Mouse (Mus musculus): Measurements from ENCODE around the gene Spata46. TPM values are rescaled to one million over a fixed set of nuclear protein-coding genes. Genes with fewer than 3 reads are reported as not detected.

Gene Spata46
- polyA plus RNA-seq, 1 experiment = not detected

DNA sequence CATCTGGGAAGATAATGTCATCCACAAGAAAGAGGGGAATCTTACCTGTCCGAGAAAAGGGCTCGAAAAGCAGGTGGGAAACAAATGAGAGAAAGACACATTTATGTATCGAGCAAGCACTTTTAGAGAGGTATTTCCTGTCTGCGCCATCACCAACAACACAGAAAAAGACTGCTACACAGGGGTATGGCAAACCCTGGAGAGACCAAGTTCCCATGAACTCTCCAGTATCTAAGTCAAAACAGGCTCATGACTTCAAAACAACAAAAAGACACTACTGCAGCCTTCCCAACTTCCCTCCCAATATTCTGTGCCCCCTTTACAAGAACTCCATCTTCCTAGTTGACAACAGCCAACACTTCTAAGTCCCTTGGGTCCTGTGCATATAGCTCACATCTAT lies 2.4 kb upstream of the Spata46 start, which contains the start of gene Gm7694:
Gene Gm7694, minus strand, starts transcription at position 101 of the 400 bp plus-strand sequence.
- H3K27me3 ChIP-seq (ENCODE audit: control insufficient read depth, insufficient read depth, low read length) = no peaks in the 10 kb centered on the region
- no peaks in the 10 kb centered on the region for H3K4me1 ChIP-seq (ENCODE audit: control insufficient read depth, insufficient read depth, insufficient read length, low read length)
- H3K36me3 ChIP-seq (ENCODE audit: control insufficient read depth, insufficient read depth, low read length) = no peaks in the 10 kb centered on the region; the same call in 1 of the 2 replicates
- H3K27ac ChIP-seq (ENCODE audit: insufficient read depth, low read depth, low read length) = no peak within 1 kb of the TSS
- over 99% methylated on average over 4 of the region's 4 CpGs for WGBS
- H3K4me3 ChIP-seq (ENCODE audit: low read depth, low read length) = no peak within 1 kb of the TSS
- TF ChIP-seq CTCF (IDR thresholded peaks at IDR 0.05; ENCODE audit: extremely low read depth, insufficient read length, insufficient replicate concordance, low read depth, low read length) = no peak
- no peak for TF ChIP-seq POLR2A (IDR thresholded peaks at IDR 0.05; ENCODE audit: low read depth, low read length)

DNA sequence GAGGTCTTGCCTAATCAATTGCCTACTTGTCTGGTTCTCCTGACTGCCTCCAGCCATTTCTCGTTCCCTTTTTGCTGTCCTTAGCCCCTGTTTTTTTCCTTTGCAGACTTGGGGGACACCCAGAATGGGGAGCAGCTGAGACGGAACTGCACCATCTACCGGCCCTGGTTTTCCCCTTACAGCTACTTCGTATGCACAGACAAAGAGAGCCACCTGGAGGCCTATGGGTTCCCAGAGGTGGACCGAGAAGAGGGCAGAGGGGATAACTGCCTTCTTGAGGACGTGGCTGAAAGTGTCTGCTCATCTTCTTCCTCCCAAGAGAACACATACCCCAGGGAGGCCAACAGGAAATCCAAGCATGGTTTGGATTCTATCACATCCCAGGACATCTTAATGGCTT lies 2.8 kb downstream of the Spata46 start:
- Histone ChIP-seq H3K4me3 (ENCODE audit: low read depth, low read length) (no peak overlapping the region), H3K27me3 (ENCODE audit: control insufficient read depth, insufficient read depth, low read length) (no peaks in the 10 kb centered on the region), H3K27ac (ENCODE audit: insufficient read depth, low read depth, low read length) (no peak overlapping the region), H3K36me3 (ENCODE audit: control insufficient read depth, insufficient read depth, low read length) (no peaks in the 10 kb centered on the region), H3K4me1 (ENCODE audit: control insufficient read depth, insufficient read depth, insufficient read length, low read length) (no peaks in the 10 kb centered on the region)
- peak; percentile 18; the same call in 1 of the 2 replicates for TF ChIP-seq CTCF (IDR thresholded peaks at IDR 0.05; ENCODE audit: extremely low read depth, insufficient read length, insufficient replicate concordance, low read depth, low read length)
- TF ChIP-seq POLR2A (IDR thresholded peaks at IDR 0.05; ENCODE audit: low read depth, low read length) = no peak
- WGBS = 79% methylated on average over 6 of the region's 6 CpGs

DNA sequence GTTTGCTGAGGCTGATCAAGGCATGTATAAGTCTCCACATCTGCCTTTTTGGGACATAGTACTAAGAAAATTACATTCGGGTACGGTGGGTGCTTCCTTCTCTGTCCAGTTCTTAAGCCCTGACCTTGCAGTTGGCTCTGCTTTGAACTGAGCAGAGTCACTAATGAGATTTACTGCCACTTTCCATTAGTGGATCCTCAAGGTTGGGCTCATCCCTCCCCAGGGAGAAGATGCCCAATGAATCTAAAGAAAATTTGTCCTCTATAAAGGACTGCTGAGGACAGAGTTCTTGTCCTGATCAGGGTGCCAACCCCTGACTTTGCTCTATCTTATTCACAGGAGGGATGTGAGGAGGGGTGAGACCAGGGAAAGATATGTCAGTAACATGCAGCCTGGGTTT lies 13.4 kb downstream of the Spata46 start:
- WGBS = 98% methylated on average over 2 of the region's 2 CpGs

DNA sequence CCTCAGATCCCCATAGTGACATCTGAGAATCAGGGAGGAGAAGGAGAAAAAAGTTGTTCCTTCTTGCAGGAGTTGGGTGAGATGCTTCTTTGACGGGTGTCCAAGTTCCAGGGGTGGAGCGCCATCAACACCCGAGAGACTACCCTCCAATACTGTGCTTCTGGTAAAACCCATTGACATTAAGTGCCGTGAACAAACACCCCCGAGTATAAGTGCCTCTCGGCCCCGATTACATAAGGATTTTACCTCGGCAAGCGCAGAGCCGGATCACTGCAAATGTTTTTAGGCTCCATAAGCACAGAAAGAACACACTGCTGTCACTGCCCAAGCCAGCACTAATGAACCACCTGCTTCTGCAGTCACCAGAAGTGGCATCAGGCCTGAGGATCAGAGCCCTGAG lies 14.4 kb downstream of the Spata46 start:
- H3K27me3 ChIP-seq (ENCODE audit: control insufficient read depth, insufficient read depth, low read length) = no peaks in the 10 kb centered on the region
- 92% methylated on average over 10 of the region's 10 CpGs for WGBS
- TF ChIP-seq POLR2A (IDR thresholded peaks at IDR 0.05; ENCODE audit: low read depth, low read length) = no peak
- no peak for TF ChIP-seq CTCF (IDR thresholded peaks at IDR 0.05; ENCODE audit: extremely low read depth, insufficient read length, insufficient replicate concordance, low read depth, low read length)
- no peak overlapping the region for H3K4me3 ChIP-seq (ENCODE audit: low read depth, low read length)
- no peak overlapping the region for H3K27ac ChIP-seq (ENCODE audit: insufficient read depth, low read depth, low read length)
- H3K4me1 ChIP-seq (ENCODE audit: control insufficient read depth, insufficient read depth, insufficient read length, low read length) = no peaks in the 10 kb centered on the region
- peaks cover 12% of the 10 kb centered on the region; the same call in 1 of the 2 replicates for H3K36me3 ChIP-seq (ENCODE audit: control insufficient read depth, insufficient read depth, low read length)

More for the DNA sequence above, 13.4 kb downstream of the Spata46 start:
- no peaks in the 10 kb centered on the region for H3K4me1 ChIP-seq (ENCODE audit: control insufficient read depth, insufficient read depth, insufficient read length, low read length)
- peaks cover 12% of the 10 kb centered on the region; the same call in 1 of the 2 replicates for H3K36me3 ChIP-seq (ENCODE audit: control insufficient read depth, insufficient read depth, low read length)
- no peak overlapping the region for H3K4me3 ChIP-seq (ENCODE audit: low read depth, low read length)
- H3K27me3 ChIP-seq (ENCODE audit: control insufficient read depth, insufficient read depth, low read length) = no peaks in the 10 kb centered on the region
- TF ChIP-seq POLR2A (IDR thresholded peaks at IDR 0.05; ENCODE audit: low read depth, low read length) (no peak), CTCF (IDR thresholded peaks at IDR 0.05; ENCODE audit: extremely low read depth, insufficient read length, insufficient replicate concordance, low read depth, low read length) (no peak)
- no peak overlapping the region for H3K27ac ChIP-seq (ENCODE audit: insufficient read depth, low read depth, low read length)

DNA sequence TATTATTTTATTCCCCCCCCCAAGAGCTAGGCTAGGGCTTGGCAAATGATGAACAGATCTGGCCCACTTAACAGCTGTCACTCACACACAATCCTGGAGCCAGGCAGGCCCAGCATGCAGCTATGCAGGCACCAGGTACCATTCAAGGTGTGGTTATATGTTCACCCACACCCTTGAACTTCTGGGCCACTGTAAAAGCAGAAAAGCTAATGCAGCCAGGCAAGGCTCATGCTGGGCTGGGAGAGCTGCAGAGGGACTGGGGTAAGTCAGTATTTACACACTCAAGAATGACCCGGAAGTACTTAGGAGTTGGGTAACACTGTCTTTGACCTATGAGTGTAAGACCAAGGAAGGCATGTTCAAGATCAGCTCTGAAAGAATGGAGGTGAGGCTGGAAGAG lies 15.7 kb downstream of the Spata46 start:
- Histone ChIP-seq H3K4me1 (ENCODE audit: control insufficient read depth, insufficient read depth, insufficient read length, low read length) (no peaks in the 10 kb centered on the region), H3K27ac (ENCODE audit: insufficient read depth, low read depth, low read length) (no peak overlapping the region), H3K27me3 (ENCODE audit: control insufficient read depth, insufficient read depth, low read length) (no peaks in the 10 kb centered on the region), H3K4me3 (ENCODE audit: low read depth, low read length) (no peak overlapping the region), H3K36me3 (ENCODE audit: control insufficient read depth, insufficient read depth, low read length) (peaks cover 6% of the 10 kb centered on the region; the same call in 1 of the 2 replicates)
- TF ChIP-seq POLR2A (IDR thresholded peaks at IDR 0.05; ENCODE audit: low read depth, low read length) (no peak), CTCF (IDR thresholded peaks at IDR 0.05; ENCODE audit: extremely low read depth, insufficient read length, insufficient replicate concordance, low read depth, low read length) (no peak)
- WGBS = 64% methylated on average over 1 of the region's 1 CpGs

DNA sequence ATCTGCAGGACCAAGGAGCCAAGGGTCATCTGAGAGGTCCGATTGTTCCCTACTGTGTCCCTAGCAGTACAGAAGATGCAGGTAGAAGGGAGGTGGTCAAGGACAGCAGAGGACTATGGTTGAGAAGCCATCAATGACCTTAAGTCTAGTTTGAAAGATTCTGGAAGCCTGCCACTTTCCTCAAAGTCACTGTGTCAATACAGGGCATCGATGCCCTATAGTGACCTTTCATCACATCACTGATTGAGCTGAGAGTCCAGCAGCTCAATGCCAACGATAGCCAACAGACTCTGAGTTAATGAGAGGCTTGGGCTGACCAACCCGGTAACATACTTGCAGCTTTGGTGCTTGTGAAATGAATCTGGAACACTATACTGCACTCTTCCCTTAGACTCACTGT lies 16.7 kb downstream of the Spata46 start:
- Histone ChIP-seq H3K4me1 (ENCODE audit: control insufficient read depth, insufficient read depth, insufficient read length, low read length) (no peaks in the 10 kb centered on the region), H3K27ac (ENCODE audit: insufficient read depth, low read depth, low read length) (no peak overlapping the region), H3K4me3 (ENCODE audit: low read depth, low read length) (no peak overlapping the region), H3K27me3 (ENCODE audit: control insufficient read depth, insufficient read depth, low read length) (no peaks in the 10 kb centered on the region), H3K36me3 (ENCODE audit: control insufficient read depth, insufficient read depth, low read length) (peaks cover 2% of the 10 kb centered on the region; the same call in 1 of the 2 replicates)
- TF ChIP-seq POLR2A (IDR thresholded peaks at IDR 0.05; ENCODE audit: low read depth, low read length) = no peak
- no peak for TF ChIP-seq CTCF (IDR thresholded peaks at IDR 0.05; ENCODE audit: extremely low read depth, insufficient read length, insufficient replicate concordance, low read depth, low read length)
- WGBS = 80% methylated on average over 4 of the region's 4 CpGs

DNA sequence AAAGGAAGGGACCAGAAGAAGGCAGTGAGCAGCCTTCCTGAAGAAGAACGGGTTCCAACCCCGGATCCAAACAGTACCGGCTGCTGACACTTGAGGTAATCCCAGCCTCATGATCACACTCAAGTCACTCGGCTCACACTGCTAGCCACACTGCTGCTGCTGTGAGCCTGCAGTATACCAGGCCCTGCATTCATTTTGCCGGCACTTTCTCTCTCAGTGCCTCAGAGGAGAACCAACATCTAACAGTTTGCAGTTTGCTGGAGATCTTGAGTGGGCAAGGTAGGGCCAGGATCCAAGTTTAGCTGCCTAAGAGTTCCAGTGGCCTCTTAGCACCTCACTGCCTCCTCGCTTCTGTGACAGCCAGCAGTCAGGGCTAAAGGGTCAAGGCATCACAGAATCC lies 23.3 kb downstream of the Spata46 start:
- TF ChIP-seq CTCF (IDR thresholded peaks at IDR 0.05; ENCODE audit: extremely low read depth, insufficient read length, insufficient replicate concordance, low read depth, low read length) (no peak), POLR2A (IDR thresholded peaks at IDR 0.05; ENCODE audit: low read depth, low read length) (no peak)
- 82% methylated on average over 6 of the region's 6 CpGs for WGBS

More for the DNA sequence above, 23.3 kb downstream of the Spata46 start:
- H3K27ac ChIP-seq (ENCODE audit: insufficient read depth, low read depth, low read length) = no peak overlapping the region
- no peaks in the 10 kb centered on the region for H3K4me1 ChIP-seq (ENCODE audit: control insufficient read depth, insufficient read depth, insufficient read length, low read length)
- no peaks in the 10 kb centered on the region for H3K27me3 ChIP-seq (ENCODE audit: control insufficient read depth, insufficient read depth, low read length)
- peaks cover 4% of the 10 kb centered on the region for H3K36me3 ChIP-seq (ENCODE audit: control insufficient read depth, insufficient read depth, low read length)
- H3K4me3 ChIP-seq (ENCODE audit: low read depth, low read length) = no peak overlapping the region

Data from small intestine, adult 2 months (tissue).